In genomic region chr5:111709195-111709901, GRCm38 (mm10) we compare ENCODE assay signal across 22 mouse cellular contexts. TPM values are rescaled to one million over a fixed set of nuclear protein-coding genes. Genes with fewer than 3 reads are reported as not detected.
A peak's percentile ranks its signal among the peaks of the same experiment; 100 is the strongest.
DNase-seq lines count a peak whose midpoint lies in the region; ATAC-seq lines count a peak whose summit lies in the region.
"Had no signal": no experiment of that assay in that cellular context is flagged by ENCODE, and none has a peak within 500 bp of the region (broad histone marks: within the 10 kb centered on the region; RNA-seq: fewer than 3 reads in every experiment).

No protein-coding gene starts in this region.

- H3K9ac ChIP-seq in forebrain, embryonic 14.5 days (ENCODE audit: low read length) = no peak overlapping the region
- no peak overlapping the region for H3K9ac ChIP-seq in forebrain, embryonic 12.5 days
- peak overlapping the region; percentile 32; the same call in 1 of the 2 replicates for H3K9ac ChIP-seq in hindbrain, embryonic 12.5 days
- H3K9ac ChIP-seq in midbrain, embryonic 13.5 days (replicated peaks) = peak overlapping the region; percentile 39; the same call in 1 of the 2 replicates
- H3K9ac ChIP-seq: heart, embryonic 13.5 days; limb, embryonic 12.5 days; liver, embryonic 15.5 days had no signal

- H3K27me3 ChIP-seq in forebrain, embryonic 14.5 days (replicated peaks; ENCODE audit: control insufficient read depth, insufficient read depth, low read length) = 0 out of 2 replicates have a peak, but pooled peaks cover 3% of the 10 kb centered on the region
- peaks cover 38% of the 10 kb centered on the region for H3K27me3 ChIP-seq in forebrain, embryonic 12.5 days
- no peaks in the 10 kb centered on the region for H3K27me3 ChIP-seq in hindbrain, embryonic 12.5 days
- peaks cover 8% of the 10 kb centered on the region; the same call in 1 of the 2 replicates for H3K27me3 ChIP-seq in midbrain, embryonic 13.5 days
- H3K27me3 ChIP-seq: liver, embryonic 15.5 days had no signal

- H3K36me3 ChIP-seq in forebrain, embryonic 14.5 days (ENCODE audit: control insufficient read depth, insufficient read depth, low read length) = no peaks in the 10 kb centered on the region
- no peaks in the 10 kb centered on the region for H3K36me3 ChIP-seq in forebrain, embryonic 12.5 days (replicated peaks)
- H3K36me3 ChIP-seq in hindbrain, embryonic 12.5 days = no peaks in the 10 kb centered on the region
- H3K36me3 ChIP-seq in midbrain, embryonic 13.5 days = no peaks in the 10 kb centered on the region
- H3K36me3 ChIP-seq: heart, embryonic 13.5 days; limb, embryonic 12.5 days; liver, embryonic 15.5 days had no signal

- 13% methylated on average over 8 of the region's 8 CpGs for WGBS in forebrain, embryonic 14.5 days
- 16% methylated on average over 8 of the region's 8 CpGs for WGBS in forebrain, embryonic 12.5 days
- 30% methylated on average over 8 of the region's 8 CpGs for WGBS in hindbrain, embryonic 12.5 days
- WGBS in midbrain, embryonic 13.5 days = 8% methylated on average over 8 of the region's 8 CpGs

- H3K4me1 ChIP-seq in forebrain, embryonic 14.5 days (ENCODE audit: control insufficient read depth, insufficient read depth, low read length) = peaks cover 9% of the 10 kb centered on the region
- peaks cover 17% of the 10 kb centered on the region for H3K4me1 ChIP-seq in forebrain, embryonic 12.5 days
- peaks cover 19% of the 10 kb centered on the region for H3K4me1 ChIP-seq in hindbrain, embryonic 12.5 days
- H3K4me1 ChIP-seq in midbrain, embryonic 13.5 days (replicated peaks) = peaks cover 16% of the 10 kb centered on the region
- H3K4me1 ChIP-seq: heart, embryonic 13.5 days; limb, embryonic 12.5 days; liver, embryonic 15.5 days had no signal

- H3K4me2 ChIP-seq in forebrain, embryonic 14.5 days (ENCODE audit: low read length) = no peak overlapping the region
- H3K4me2 ChIP-seq in forebrain, embryonic 12.5 days = no peak overlapping the region
- no peak overlapping the region for H3K4me2 ChIP-seq in hindbrain, embryonic 12.5 days (replicated peaks)
- H3K4me2 ChIP-seq in midbrain, embryonic 13.5 days (replicated peaks) = no peak overlapping the region
- H3K4me2 ChIP-seq: heart, embryonic 13.5 days; limb, embryonic 12.5 days; liver, embryonic 15.5 days had no signal

- no peaks in the 10 kb centered on the region for H3K9me3 ChIP-seq in forebrain, embryonic 14.5 days (replicated peaks; ENCODE audit: control insufficient read depth, low read length)
- peaks cover 13% of the 10 kb centered on the region for H3K9me3 ChIP-seq in forebrain, embryonic 12.5 days
- peaks cover 14% of the 10 kb centered on the region for H3K9me3 ChIP-seq in hindbrain, embryonic 12.5 days (replicated peaks)
- peaks cover 11% of the 10 kb centered on the region; the same call in 1 of the 2 replicates for H3K9me3 ChIP-seq in midbrain, embryonic 13.5 days
- H3K9me3 ChIP-seq: liver, embryonic 15.5 days had no signal

- peak overlapping the region; percentile 31; the same call in 1 of the 2 replicates for H3K27ac ChIP-seq in forebrain, embryonic 14.5 days (ENCODE audit: low read depth, low read length)
- H3K27ac ChIP-seq in forebrain, embryonic 12.5 days = no peak overlapping the region
- peak overlapping the region; percentile 52; the same call in 1 of the 2 replicates for H3K27ac ChIP-seq in hindbrain, embryonic 12.5 days
- H3K27ac ChIP-seq in midbrain, embryonic 13.5 days = peak overlapping the region; percentile 60
- H3K27ac ChIP-seq: heart, embryonic 13.5 days; layer of hippocampus, adult 2 months; limb, embryonic 12.5 days; liver, embryonic 15.5 days; stomach, postnatal 0 days had no signal

- H3K4me3 ChIP-seq in forebrain, embryonic 14.5 days (ENCODE audit: low read depth, low read length) = no peak overlapping the region
- H3K4me3 ChIP-seq in forebrain, embryonic 12.5 days (replicated peaks) = no peak overlapping the region
- no peak overlapping the region for H3K4me3 ChIP-seq in hindbrain, embryonic 12.5 days
- H3K4me3 ChIP-seq in midbrain, embryonic 13.5 days (replicated peaks) = no peak overlapping the region
- H3K4me3 ChIP-seq: heart, embryonic 13.5 days; layer of hippocampus, adult 2 months; limb, embryonic 12.5 days; liver, embryonic 15.5 days had no signal

- 0 out of 2 replicates have a peak, but pooled peaks have one; percentile 58 for ATAC-seq in forebrain, embryonic 14.5 days
- ATAC-seq in forebrain, embryonic 12.5 days (ENCODE audit: low FRiP score) = no peak
- ATAC-seq in hindbrain, embryonic 12.5 days (ENCODE audit: low FRiP score) = peak; percentile 67
- ATAC-seq in midbrain, embryonic 13.5 days = peak; percentile 84
- ATAC-seq in CD4-positive, CD25-positive, alpha-beta regulatory T cell, adult 4 months = no peak
- ATAC-seq: activated CD4-positive, CD25-positive, alpha-beta regulatory T cell, adult 4 months had no signal

- DNase-seq in forebrain, embryonic 14.5 days (ENCODE audit: low spot score) = peak; percentile 64
- DNase-seq in retina, postnatal 1 day = peak; percentile 51
- no peak for DNase-seq in spleen, postnatal 4 days (ENCODE audit: low spot score in 2 of 2)
- no peak for DNase-seq in ovary, postnatal 36 days (ENCODE audit: low spot score)
- DNase-seq: cerebellum, adult 11-12 months; gastrocnemius, postnatal 36 days; kidney, adult 8-10 months; lung, postnatal 10 days; right cerebral cortex, adult 18-20 months; spleen, adult 18-20 months; thymus, postnatal 14 days had no signal

RNA-seq across cellular contexts. Expression of gene Gm26897, which starts 24.4 kb away (rescaled TPM):
- not detected in 2 replicates for polyA plus RNA-seq in forebrain, embryonic 14.5 days (2014; fragmentation: Nextera tagmentation; extraction: Ambion mirVana)
- not detected in 2 replicates for polyA plus RNA-seq in forebrain, embryonic 12.5 days (2016; fragmentation: Nextera tagmentation; extraction: Ambion mirVana)
- not detected in 2 replicates for polyA plus RNA-seq in hindbrain, embryonic 12.5 days (2016; fragmentation: Nextera tagmentation; extraction: Ambion mirVana)
- not detected in 2 replicates for polyA plus RNA-seq in midbrain, embryonic 13.5 days (2015; fragmentation: Nextera tagmentation; extraction: Ambion mirVana)
- polyA plus RNA-seq in CD4-positive, CD25-positive, alpha-beta regulatory T cell, adult 4 months (2017; shearing (Covaris generic)) = not detected
- polyA plus RNA-seq: activated CD4-positive, CD25-positive, alpha-beta regulatory T cell, adult 4 months; heart, embryonic 13.5 days; limb, embryonic 12.5 days; liver, embryonic 15.5 days; neural tube, embryonic 11.5 days; stomach, postnatal 0 days had no signal

Comparison
In these comparisons a context has a peak if more than half of its experiments do, and no peak if none do; other contexts are left out.
1. ATAC-seq: peak in forebrain, embryonic 14.5 days (single experiment), hindbrain, embryonic 12.5 days (single experiment) and midbrain, embryonic 13.5 days (single experiment); none in forebrain, embryonic 12.5 days (single experiment) and CD4-positive, CD25-positive, alpha-beta regulatory T cell, adult 4 months (single experiment).
2. DNase-seq: peak in forebrain, embryonic 14.5 days (single experiment) and retina, postnatal 1 day (single experiment); none in spleen, postnatal 4 days (0 of 2) and ovary, postnatal 36 days (single experiment).
3. H3K9ac ChIP-seq: peak in hindbrain, embryonic 12.5 days (single experiment) and midbrain, embryonic 13.5 days (single experiment); none in forebrain, embryonic 14.5 days (single experiment) and forebrain, embryonic 12.5 days (single experiment).